Mouse (Mus musculus): Measurements from ENCODE around the gene Fancg. TPM values are rescaled to one million over a fixed set of nuclear protein-coding genes. Genes with fewer than 3 reads are reported as not detected.
A peak's percentile ranks its signal among the peaks of the same experiment; 100 is the strongest.

Gene Fancg
- polyA plus RNA-seq, 1 experiment = 13.5 TPM

DNA sequence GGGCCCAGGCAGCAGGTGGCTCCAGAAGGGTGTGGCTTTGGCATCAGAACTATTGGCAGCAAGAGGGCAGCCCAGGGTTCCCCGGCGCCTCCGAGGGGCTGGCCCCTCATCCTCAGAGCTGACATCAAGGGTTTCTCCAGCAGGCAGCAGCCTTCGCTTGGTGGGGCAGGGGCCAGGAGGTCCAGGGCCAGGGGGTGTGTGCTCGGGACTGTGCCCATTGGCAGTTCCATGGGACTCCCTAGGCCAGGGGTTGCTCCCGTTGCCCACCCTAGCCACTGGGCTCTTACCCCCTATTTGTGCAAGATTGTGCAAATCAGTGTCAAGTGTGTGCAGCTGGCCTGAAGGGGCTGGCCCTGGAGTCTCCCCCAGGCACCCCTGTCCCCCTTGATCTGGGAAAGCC lies 25.5 kb upstream of the Fancg start:
- Histone ChIP-seq H3K27ac (ENCODE audit: insufficient read depth, low read length) (no peak overlapping the region), H3K4me3 (ENCODE audit: extremely low read depth, insufficient read depth, insufficient read length) (no peak overlapping the region), H3K27me3 (ENCODE audit: control insufficient read depth, insufficient read depth, low read length) (no peaks in the 10 kb centered on the region), H3K36me3 (ENCODE audit: control insufficient read depth, insufficient read depth, low read length) (peaks cover 1% of the 10 kb centered on the region; the same call in 1 of the 2 replicates), H3K4me1 (ENCODE audit: control insufficient read depth, insufficient read depth, insufficient read length) (peaks cover 15% of the 10 kb centered on the region; the same call in 1 of the 2 replicates)
- WGBS = 90% methylated on average over 6 of the region's 6 CpGs
- no peak for DNase-seq (ENCODE audit: low read depth in 1 of 2, low spot score in 2 of 2)
- TF ChIP-seq POLR2A (IDR thresholded peaks at IDR 0.05; ENCODE audit: low read depth, low read length) = no peak
- no peak for TF ChIP-seq CTCF (IDR thresholded peaks at IDR 0.05; ENCODE audit: extremely low read depth, insufficient read depth, insufficient read length, insufficient replicate concordance)

DNA sequence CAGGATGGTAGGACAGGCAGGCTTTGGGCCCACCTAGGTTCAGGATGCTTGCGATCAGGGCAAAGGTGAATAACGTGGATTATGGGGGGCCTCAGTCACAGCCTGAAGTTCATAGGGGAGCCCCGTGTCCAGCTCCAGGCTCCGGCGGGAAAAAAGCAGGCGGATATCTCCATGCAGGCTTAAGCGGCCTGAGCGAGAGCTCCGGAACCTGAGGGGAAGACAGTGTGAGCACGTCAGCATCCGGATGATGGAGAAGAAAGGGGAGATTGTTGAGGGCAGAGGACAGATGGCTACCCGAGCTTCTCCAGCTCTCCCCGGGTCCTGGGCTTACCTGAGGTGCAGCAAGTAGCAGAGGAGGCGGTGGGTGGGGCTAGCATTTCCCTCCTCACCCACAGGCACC lies 23.2 kb upstream of the Fancg start:
- Histone ChIP-seq H3K4me3 (ENCODE audit: extremely low read depth, insufficient read depth, insufficient read length) (no peak overlapping the region), H3K36me3 (ENCODE audit: control insufficient read depth, insufficient read depth, low read length) (peaks cover 7% of the 10 kb centered on the region; the same call in 1 of the 2 replicates), H3K27ac (ENCODE audit: insufficient read depth, low read length) (no peak overlapping the region), H3K27me3 (ENCODE audit: control insufficient read depth, insufficient read depth, low read length) (no peaks in the 10 kb centered on the region), H3K4me1 (ENCODE audit: control insufficient read depth, insufficient read depth, insufficient read length) (peaks cover 2% of the 10 kb centered on the region; the same call in 1 of the 2 replicates)
- TF ChIP-seq CTCF (IDR thresholded peaks at IDR 0.05; ENCODE audit: extremely low read depth, insufficient read depth, insufficient read length, insufficient replicate concordance) (no peak), POLR2A (IDR thresholded peaks at IDR 0.05; ENCODE audit: low read depth, low read length) (no peak)
- DNase-seq (ENCODE audit: low read depth in 1 of 2, low spot score in 2 of 2) = no peak
- WGBS = 94% methylated on average over 14 of the region's 14 CpGs

DNA sequence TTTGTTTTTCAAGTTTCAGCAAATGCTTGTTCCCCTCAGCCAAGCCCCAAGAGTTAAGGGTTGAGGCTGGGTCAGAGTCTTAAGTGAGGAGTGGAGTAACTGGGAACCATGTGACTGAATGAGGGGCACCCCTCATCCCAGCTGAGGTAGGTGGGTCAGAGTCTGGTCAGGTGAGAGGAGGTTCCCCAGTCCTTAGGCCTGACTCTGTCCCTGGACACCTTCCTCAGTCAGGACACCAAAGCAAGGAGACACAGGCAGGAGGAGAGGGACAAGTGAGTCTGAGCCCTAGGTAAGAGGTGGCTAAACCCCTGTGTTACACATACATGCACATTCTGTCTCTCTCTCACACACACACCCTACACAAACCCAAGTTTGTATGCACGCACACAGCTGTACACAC lies 22.2 kb upstream of the Fancg start:
- Histone ChIP-seq H3K4me3 (ENCODE audit: extremely low read depth, insufficient read depth, insufficient read length) (no peak overlapping the region), H3K27ac (ENCODE audit: insufficient read depth, low read length) (no peak overlapping the region), H3K4me1 (ENCODE audit: control insufficient read depth, insufficient read depth, insufficient read length) (peaks cover 2% of the 10 kb centered on the region; the same call in 1 of the 2 replicates), H3K27me3 (ENCODE audit: control insufficient read depth, insufficient read depth, low read length) (no peaks in the 10 kb centered on the region), H3K36me3 (ENCODE audit: control insufficient read depth, insufficient read depth, low read length) (peaks cover 13% of the 10 kb centered on the region)
- DNase-seq (ENCODE audit: low read depth in 1 of 2, low spot score in 2 of 2) = no peak
- no peak for TF ChIP-seq POLR2A (IDR thresholded peaks at IDR 0.05; ENCODE audit: low read depth, low read length)
- no peak for TF ChIP-seq CTCF (IDR thresholded peaks at IDR 0.05; ENCODE audit: extremely low read depth, insufficient read depth, insufficient read length, insufficient replicate concordance)
- 85% methylated on average over 1 of the region's 1 CpGs for WGBS

DNA sequence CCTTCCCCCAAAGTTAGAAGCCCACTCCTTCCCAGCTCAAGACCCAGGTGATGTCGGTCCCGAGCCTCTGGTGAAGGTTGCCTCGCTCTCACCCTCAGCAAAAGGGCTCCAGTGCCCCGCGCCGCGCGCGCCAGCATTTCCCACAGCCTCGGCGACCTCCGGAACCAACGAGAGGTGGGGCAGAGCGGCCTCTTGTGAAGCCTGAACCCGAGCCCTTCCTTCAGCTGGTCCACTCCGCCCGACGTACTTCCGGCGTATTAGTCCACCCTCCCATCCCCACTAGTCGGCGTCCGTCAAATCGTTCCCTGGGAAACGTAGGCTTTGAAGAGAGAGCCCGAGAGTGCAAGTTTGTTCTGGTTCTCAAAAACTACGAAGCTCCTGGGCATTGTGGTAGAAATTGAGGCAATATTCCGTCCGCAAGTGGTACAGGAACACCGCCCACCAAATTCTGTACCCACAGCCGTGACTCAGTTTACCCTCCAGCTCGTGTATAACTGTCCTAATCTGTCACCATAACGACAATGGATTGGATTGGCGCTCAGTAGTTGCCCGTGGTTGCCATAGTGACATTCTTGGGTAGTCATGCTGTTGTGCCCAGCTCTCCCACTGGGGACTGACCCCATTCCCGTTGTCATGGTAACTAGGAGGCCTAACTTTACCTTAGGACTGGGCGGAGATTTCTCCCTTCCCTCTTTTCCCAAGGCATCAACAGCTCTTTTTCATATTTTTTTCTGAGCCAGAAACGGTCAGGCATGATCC lies 21.1 kb upstream of the Fancg start, which contains the start of gene Stoml2:
Gene Stoml2 (minus strand): TSS at position 474 of the 759 bp plus-strand sequence.
- peak; percentile 81 to 90 for DNase-seq (ENCODE audit: low read depth in 1 of 2, low spot score in 2 of 2)

DNA sequence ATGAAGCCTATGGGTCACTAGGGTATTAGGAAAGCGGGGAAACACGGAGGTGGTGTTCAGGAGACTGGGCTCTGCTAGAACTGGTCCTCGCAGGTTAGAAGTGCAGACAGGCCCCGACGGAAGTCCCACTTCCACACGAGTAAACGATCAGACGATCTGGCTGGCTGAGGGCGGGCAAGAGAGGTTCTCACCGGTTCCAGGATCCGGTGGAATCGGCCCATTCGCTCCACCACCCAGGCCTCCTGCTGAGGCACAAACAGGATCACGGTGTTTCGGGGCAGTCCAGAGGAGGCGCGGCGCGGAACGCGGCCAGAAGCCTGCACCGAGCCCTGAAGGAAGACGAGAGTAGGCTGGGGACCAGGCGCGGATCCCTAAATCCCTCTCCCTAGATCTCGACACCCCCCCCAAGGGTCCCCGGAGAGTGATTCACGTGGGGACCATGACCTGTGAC lies 20.5 kb upstream of the Fancg start:
- no peaks in the 10 kb centered on the region for H3K27me3 ChIP-seq (ENCODE audit: control insufficient read depth, insufficient read depth, low read length)
- TF ChIP-seq POLR2A (IDR thresholded peaks at IDR 0.05; ENCODE audit: low read depth, low read length) = no peak
- TF ChIP-seq CTCF (IDR thresholded peaks at IDR 0.05; ENCODE audit: extremely low read depth, insufficient read depth, insufficient read length, insufficient replicate concordance) = no peak
- peaks cover 15% of the 10 kb centered on the region for H3K36me3 ChIP-seq (ENCODE audit: control insufficient read depth, insufficient read depth, low read length)
- WGBS = 4% methylated on average over 28 of the region's 28 CpGs
- peak overlapping the region; percentile 87 for H3K4me3 ChIP-seq (ENCODE audit: extremely low read depth, insufficient read depth, insufficient read length)
- peak in 1 of 2 experiments; percentile 27 for DNase-seq (ENCODE audit: low read depth in 1 of 2, low spot score in 2 of 2)
- peak overlapping the region; percentile 66 for H3K27ac ChIP-seq (ENCODE audit: insufficient read depth, low read length)
- H3K4me1 ChIP-seq (ENCODE audit: control insufficient read depth, insufficient read depth, insufficient read length) = peaks cover 2% of the 10 kb centered on the region; the same call in 1 of the 2 replicates

More for the DNA sequence above, 21.1 kb upstream of the Fancg start, which contains the start of gene Stoml2:
- Histone ChIP-seq H3K36me3 (ENCODE audit: control insufficient read depth, insufficient read depth, low read length) (peaks cover 16% of the 10 kb centered on the region), H3K27ac (ENCODE audit: insufficient read depth, low read length) (peak within 1 kb of the TSS; percentile 66), H3K4me1 (ENCODE audit: control insufficient read depth, insufficient read depth, insufficient read length) (peaks cover 2% of the 10 kb centered on the region; the same call in 1 of the 2 replicates), H3K4me3 (ENCODE audit: extremely low read depth, insufficient read depth, insufficient read length) (peak within 1 kb of the TSS; percentile 87), H3K27me3 (ENCODE audit: control insufficient read depth, insufficient read depth, low read length) (no peaks in the 10 kb centered on the region)
- WGBS = 3% methylated on average over 38 of the region's 38 CpGs
- TF ChIP-seq POLR2A (IDR thresholded peaks at IDR 0.05; ENCODE audit: low read depth, low read length) = peak; percentile 70
- no peak for TF ChIP-seq CTCF (IDR thresholded peaks at IDR 0.05; ENCODE audit: extremely low read depth, insufficient read depth, insufficient read length, insufficient replicate concordance)

DNA sequence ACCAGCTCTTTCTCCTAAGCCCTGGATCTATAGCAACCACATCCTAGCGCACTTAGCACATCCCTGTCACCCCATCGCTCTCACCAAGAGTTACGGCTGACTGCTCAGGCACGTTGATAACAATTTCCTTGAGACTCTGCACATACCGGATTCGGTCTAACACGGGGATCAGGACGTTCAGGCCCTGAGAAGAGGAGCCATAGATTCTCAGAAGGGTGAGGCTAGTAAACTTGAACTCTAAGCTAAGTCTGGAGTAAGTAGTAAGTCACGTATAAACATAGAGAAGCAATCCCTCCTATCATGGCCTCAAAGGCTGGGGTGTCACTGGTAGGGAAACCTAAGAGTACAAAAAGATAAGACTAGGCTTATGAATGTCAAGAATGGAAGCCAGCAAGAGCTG lies 20.0 kb upstream of the Fancg start:
- peaks cover 15% of the 10 kb centered on the region for H3K36me3 ChIP-seq (ENCODE audit: control insufficient read depth, insufficient read depth, low read length)
- H3K27me3 ChIP-seq (ENCODE audit: control insufficient read depth, insufficient read depth, low read length) = no peaks in the 10 kb centered on the region
- TF ChIP-seq POLR2A (IDR thresholded peaks at IDR 0.05; ENCODE audit: low read depth, low read length) (no peak), CTCF (IDR thresholded peaks at IDR 0.05; ENCODE audit: extremely low read depth, insufficient read depth, insufficient read length, insufficient replicate concordance) (no peak)
- H3K27ac ChIP-seq (ENCODE audit: insufficient read depth, low read length) = no peak overlapping the region
- peak overlapping the region; percentile 87; the same call in 1 of the 2 replicates for H3K4me3 ChIP-seq (ENCODE audit: extremely low read depth, insufficient read depth, insufficient read length)
- DNase-seq (ENCODE audit: low read depth in 1 of 2, low spot score in 2 of 2) = no peak
- WGBS = 84% methylated on average over 9 of the region's 9 CpGs
- peaks cover 2% of the 10 kb centered on the region; the same call in 1 of the 2 replicates for H3K4me1 ChIP-seq (ENCODE audit: control insufficient read depth, insufficient read depth, insufficient read length)
